Mouse (Mus musculus): ENCODE measurements at regions not wholly inside any gene's neighbourhood (a gene's known extent, or its start where the extent isn't known, plus 50 kb on each side); places are given as distances from the start of the nearest gene placed in this dataset.

GRCm38 (mm10) chr8:88417307-88418095 is 55.5 kb upstream of the Brd7 start:
- DNase-seq (ENCODE audit: low read depth, low spot score): no peak

GRCm38 (mm10) chr8:88423264-88423663 is 61.3 kb upstream of the Brd7 start:
- DNase-seq (ENCODE audit: low read depth, low spot score): no peak

- DNase-seq (ENCODE audit: low read depth, low spot score): no peak
Measured at GRCm38 (mm10) chr8:88428560-88428959, 66.6 kb upstream of the Brd7 start.

GRCm38 (mm10) chr8:88431389-88431788 is 69.4 kb upstream of the Brd7 start:
- DNase-seq (ENCODE audit: low read depth, low spot score): no peak

- DNase-seq (ENCODE audit: low read depth, low spot score): no peak
Measured at GRCm38 (mm10) chr8:88435686-88436085, 73.7 kb upstream of the Brd7 start.

GRCm38 (mm10) chr8:88440219-88440618 is 78.2 kb upstream of the Brd7 start:
- no peak for DNase-seq (ENCODE audit: low read depth, low spot score)

- no peak for DNase-seq (ENCODE audit: low read depth, low spot score)
Measured at GRCm38 (mm10) chr8:88443397-88443796, 77.8 kb upstream of the Nkd1 start.

- DNase-seq (ENCODE audit: low read depth, low spot score): no peak
Measured at GRCm38 (mm10) chr8:88447406-88447805, 73.7 kb upstream of the Nkd1 start.

GRCm38 (mm10) chr8:88447844-88448535 is 73.2 kb upstream of the Nkd1 start:
- DNase-seq (ENCODE audit: low read depth, low spot score): no peak

- no peak for DNase-seq (ENCODE audit: low read depth, low spot score)
Measured at GRCm38 (mm10) chr8:88449001-88449400, 72.2 kb upstream of the Nkd1 start.

- no peak for DNase-seq (ENCODE audit: low read depth, low spot score)
Measured at GRCm38 (mm10) chr8:88449534-88449933, 71.6 kb upstream of the Nkd1 start.

- no peak for DNase-seq (ENCODE audit: low read depth, low spot score)
Measured at GRCm38 (mm10) chr8:88450864-88451657, 70.1 kb upstream of the Nkd1 start.

GRCm38 (mm10) chr8:88451658-88452500 is 69.3 kb upstream of the Nkd1 start:
- no peak for DNase-seq (ENCODE audit: low read depth, low spot score)

- DNase-seq (ENCODE audit: low read depth, low spot score): no peak
Measured at GRCm38 (mm10) chr8:88452501-88452847, 68.7 kb upstream of the Nkd1 start.

- DNase-seq (ENCODE audit: low read depth, low spot score): peak; percentile 3
Measured at GRCm38 (mm10) chr8:88454048-88454696, 67.0 kb upstream of the Nkd1 start.

GRCm38 (mm10) chr8:88454906-88455305 is 66.2 kb upstream of the Nkd1 start:
- DNase-seq (ENCODE audit: low read depth, low spot score): no peak

GRCm38 (mm10) chr8:88455434-88456020 is 65.6 kb upstream of the Nkd1 start:
- no peak for DNase-seq (ENCODE audit: low read depth, low spot score)

- no peak for DNase-seq (ENCODE audit: low read depth, low spot score)
Measured at GRCm38 (mm10) chr8:88459197-88459596, 62.0 kb upstream of the Nkd1 start.

GRCm38 (mm10) chr8:88467756-88468155 is 53.4 kb upstream of the Nkd1 start:
- DNase-seq (ENCODE audit: low read depth, low spot score): no peak

- DNase-seq (ENCODE audit: low read depth, low spot score): no peak
Measured at GRCm38 (mm10) chr8:88470931-88471455, 50.2 kb upstream of the Nkd1 start.
